Mouse (Mus musculus) heart, adult 10 weeks (tissue): ENCODE measurements around the gene Saxo2. TPM values are rescaled to one million over a fixed set of nuclear protein-coding genes. Genes with fewer than 3 reads are reported as not detected.

Source experiments
- polyA plus RNA-seq: library from polyadenylated mRNA; stranded (reverse); fragments of 350-450 nt; fragmentation: Illumina TruSeq; extraction: RNeasy Lipid Tissue Mini Kit (QIAGEN cat#74804); gene quantifications from one replicate; pipeline ENCODE4 v1.2.3, GENCODE M21; 2014; ENCODE audit warnings: low read depth, low replicate concordance

Gene Saxo2
- polyA plus RNA-seq = 3.0 TPM

GRCm38 (mm10) chr7:82648353-82649080, at the start of gene Saxo2, which contains the start of gene Efl1:
Saxo2 (minus strand) TSS chr7:82648528.
Efl1 (plus strand) TSS chr7:82648614.

Other genes starting within 250 kb of the Saxo2 start
- 6.8 TPM for gene Efl1, start 86 bp upstream of the Saxo2 start, polyA plus RNA-seq
- gene Mex3b, start 218.8 kb upstream of the Saxo2 start, polyA plus RNA-seq = 0.99 TPM